Mouse (Mus musculus): ENCODE measurements around the gene Fxyd5.

DNA sequence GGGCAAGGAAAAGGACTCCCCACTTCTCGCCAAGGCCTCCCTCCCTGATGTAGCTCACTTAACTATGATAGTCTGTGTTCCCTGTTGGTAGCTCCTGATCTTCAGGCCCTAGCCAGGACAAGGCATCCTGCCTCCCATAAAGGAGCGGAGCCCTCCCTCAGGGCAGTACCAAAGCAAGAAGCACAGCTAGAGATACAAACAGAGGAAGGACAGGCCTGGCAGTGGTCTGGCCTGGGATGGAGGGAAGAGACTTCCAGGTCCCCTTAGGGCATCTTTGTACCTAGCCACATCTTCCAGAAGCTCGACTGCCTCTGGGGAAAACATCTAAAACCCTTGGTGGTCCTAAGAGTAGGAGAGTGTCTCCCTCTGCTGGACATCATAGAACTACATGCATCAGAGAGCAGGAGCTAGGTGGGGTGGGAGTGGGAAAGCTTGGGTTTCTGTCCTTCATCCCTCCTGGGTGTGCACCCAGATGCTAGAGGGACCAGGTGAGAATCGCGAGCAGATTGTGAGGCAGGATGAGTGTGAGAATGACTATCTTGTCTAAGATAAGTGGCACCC is 35.7 kb upstream of the Fxyd5 start:
- TF ChIP-seq CTCF (IDR thresholded peaks at IDR 0.05; ENCODE audit: low read depth) (peak; percentile 67), EP300 (IDR thresholded peaks at IDR 0.05; ENCODE audit: low read depth) (no peak)
